Mouse (Mus musculus) ES-Bruce4 (cell line): ENCODE measurements at regions not wholly inside any gene's neighbourhood (a gene's known extent, or its start where the extent isn't known, plus 50 kb on each side); places are given as distances from the start of the nearest gene placed in this dataset.

Experiments used
- H3K27ac ChIP-seq: 2 replicates; pipeline ENCODE4 v1.5.1; 2012; ENCODE audit warnings: low read length, inconsistent platforms; ENCODE audit not compliant: insufficient read depth
- H3K27me3 ChIP-seq: 2 replicates; pipeline ENCODE4 v1.6.1; 2012; ENCODE audit warnings: mild to moderate bottlenecking, low read length, inconsistent platforms; ENCODE audit not compliant: control insufficient read depth, poor library complexity, insufficient read depth, severe bottlenecking
- H3K36me3 ChIP-seq: 2 replicates; pipeline ENCODE4 v1.6.1; 2012; ENCODE audit warnings: inconsistent platforms, mild to moderate bottlenecking, low read length, moderate library complexity; ENCODE audit not compliant: control insufficient read depth, poor library complexity, insufficient read depth, severe bottlenecking
- H3K4me1 ChIP-seq: one replicate; pipeline ENCODE4 v1.8.1; 2011; ENCODE audit warnings: low read length; ENCODE audit not compliant: control insufficient read depth, insufficient read depth
- H3K4me3 ChIP-seq: 2 replicates; pipeline ENCODE4 v1.5.1; 2011; ENCODE audit warnings: low read depth, mild to moderate bottlenecking, low read length
- H3K9ac ChIP-seq: 2 replicates; pipeline ENCODE4 v1.6.1; 2012; ENCODE audit warnings: low read depth, mild to moderate bottlenecking, inconsistent platforms; ENCODE audit not compliant: poor library complexity, severe bottlenecking
- H3K9me3 ChIP-seq: replicated peaks from 2 replicates; pipeline ENCODE4 v1.6.1; 2012; ENCODE audit warnings: mild to moderate bottlenecking, low read length, inconsistent platforms; ENCODE audit not compliant: control insufficient read depth, poor library complexity, insufficient read depth, severe bottlenecking
- CTCF ChIP-seq: IDR thresholded peaks from one replicate; pipeline ENCODE4 v1.8.1; 2011; ENCODE audit warnings: low read depth, low read length
- EP300 ChIP-seq: IDR thresholded peaks from 2 replicates; pipeline ENCODE4 v1.6.1; 2011; ENCODE audit warnings: low read depth, low read length; ENCODE audit not compliant: insufficient read depth
- POLR2A ChIP-seq: IDR thresholded peaks from one replicate; pipeline ENCODE4 v1.8.1; 2011; ENCODE audit warnings: low read length; ENCODE audit not compliant: insufficient read depth

DNA sequence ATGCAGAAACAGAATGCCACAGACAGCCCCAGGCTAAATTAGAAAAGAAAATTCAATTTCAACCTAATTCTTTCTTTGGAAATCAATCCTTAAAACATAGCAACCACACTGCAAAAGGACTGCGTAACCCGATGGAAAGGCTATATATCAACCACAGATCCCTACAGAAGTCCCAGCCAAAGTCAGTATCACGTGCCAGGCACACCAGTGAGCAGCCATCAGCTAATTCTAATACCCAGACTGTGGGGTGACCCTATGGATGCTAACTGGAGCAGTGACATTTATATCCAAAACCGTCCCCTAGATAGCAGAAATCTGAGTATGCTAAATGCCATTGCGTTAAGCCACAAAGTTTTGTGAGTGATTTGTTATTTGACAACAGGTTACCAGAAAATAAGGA is 286.5 kb upstream of the N6amt1 start:
- Histone ChIP-seq H3K4me3 (no peak overlapping the region), H3K4me1 (no peaks in the 10 kb centered on the region), H3K9me3 (no peaks in the 10 kb centered on the region), H3K27me3 (no peaks in the 10 kb centered on the region), H3K36me3 (no peaks in the 10 kb centered on the region), H3K9ac (no peak overlapping the region), H3K27ac (no peak overlapping the region)
- TF ChIP-seq CTCF (no peak), POLR2A (no peak), EP300 (no peak)

DNA sequence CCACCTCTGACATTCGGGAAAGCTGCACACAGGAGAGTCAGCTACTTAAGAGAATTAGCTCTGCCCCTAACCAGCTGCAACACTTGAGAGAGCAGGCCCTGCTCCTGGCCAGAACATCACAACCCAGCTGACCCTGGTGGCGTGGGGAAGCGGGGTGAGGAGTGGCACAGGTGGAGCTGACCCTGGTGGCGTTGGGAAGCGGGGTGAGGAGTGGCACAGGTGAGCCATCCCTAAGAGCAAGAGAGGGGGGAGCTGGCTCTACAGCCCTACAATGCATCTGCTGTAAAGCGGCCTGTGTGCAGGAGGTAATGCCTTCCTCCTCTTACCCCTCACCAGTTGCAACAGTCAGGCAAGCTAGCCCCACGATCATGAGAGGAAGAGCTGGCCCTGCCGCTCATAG is 293.5 kb upstream of the N6amt1 start:
- Histone ChIP-seq H3K36me3 (no peaks in the 10 kb centered on the region), H3K27me3 (no peaks in the 10 kb centered on the region), H3K4me1 (no peaks in the 10 kb centered on the region), H3K27ac (no peak overlapping the region), H3K4me3 (no peak overlapping the region), H3K9me3 (no peaks in the 10 kb centered on the region), H3K9ac (no peak overlapping the region)
- TF ChIP-seq POLR2A (no peak), EP300 (no peak), CTCF (no peak)

DNA sequence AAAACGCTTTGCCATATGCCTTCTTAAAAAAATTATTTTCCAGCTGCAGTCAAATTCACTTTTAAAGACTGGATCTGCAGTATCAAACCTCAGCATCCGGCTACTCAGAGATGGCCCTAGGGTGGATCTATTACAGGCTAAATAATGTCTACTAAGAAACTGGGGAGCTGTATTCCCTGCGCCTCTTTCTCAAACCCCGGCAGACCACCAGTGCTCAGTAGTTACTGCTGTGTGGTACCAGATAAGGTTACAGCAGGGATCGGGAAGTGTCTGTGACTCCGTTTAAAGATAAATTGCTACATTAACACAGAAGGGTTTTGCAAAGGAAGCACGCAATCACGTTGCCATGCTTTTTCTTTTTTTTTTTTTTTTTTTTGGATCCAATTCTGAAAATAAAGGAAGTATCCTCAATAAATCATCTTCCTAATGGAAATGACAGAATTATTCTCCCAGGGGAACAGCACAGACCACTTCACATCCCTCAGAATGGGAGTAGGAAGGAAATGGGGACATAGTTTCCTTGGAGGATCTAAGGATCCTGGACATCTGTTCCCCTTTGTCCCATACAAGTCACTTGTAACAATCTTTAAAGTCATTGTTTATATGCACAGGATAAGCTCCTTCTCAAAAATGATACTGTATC is 304.1 kb upstream of the N6amt1 start:
- H3K9ac ChIP-seq = no peak overlapping the region
- H3K27ac ChIP-seq = no peak overlapping the region
- TF ChIP-seq CTCF = no peak
- TF ChIP-seq EP300 = no peak
- TF ChIP-seq POLR2A = no peak
- no peaks in the 10 kb centered on the region for H3K27me3 ChIP-seq
- no peaks in the 10 kb centered on the region for H3K9me3 ChIP-seq
- no peaks in the 10 kb centered on the region for H3K4me1 ChIP-seq
- no peak overlapping the region for H3K4me3 ChIP-seq
- H3K36me3 ChIP-seq = no peaks in the 10 kb centered on the region

DNA sequence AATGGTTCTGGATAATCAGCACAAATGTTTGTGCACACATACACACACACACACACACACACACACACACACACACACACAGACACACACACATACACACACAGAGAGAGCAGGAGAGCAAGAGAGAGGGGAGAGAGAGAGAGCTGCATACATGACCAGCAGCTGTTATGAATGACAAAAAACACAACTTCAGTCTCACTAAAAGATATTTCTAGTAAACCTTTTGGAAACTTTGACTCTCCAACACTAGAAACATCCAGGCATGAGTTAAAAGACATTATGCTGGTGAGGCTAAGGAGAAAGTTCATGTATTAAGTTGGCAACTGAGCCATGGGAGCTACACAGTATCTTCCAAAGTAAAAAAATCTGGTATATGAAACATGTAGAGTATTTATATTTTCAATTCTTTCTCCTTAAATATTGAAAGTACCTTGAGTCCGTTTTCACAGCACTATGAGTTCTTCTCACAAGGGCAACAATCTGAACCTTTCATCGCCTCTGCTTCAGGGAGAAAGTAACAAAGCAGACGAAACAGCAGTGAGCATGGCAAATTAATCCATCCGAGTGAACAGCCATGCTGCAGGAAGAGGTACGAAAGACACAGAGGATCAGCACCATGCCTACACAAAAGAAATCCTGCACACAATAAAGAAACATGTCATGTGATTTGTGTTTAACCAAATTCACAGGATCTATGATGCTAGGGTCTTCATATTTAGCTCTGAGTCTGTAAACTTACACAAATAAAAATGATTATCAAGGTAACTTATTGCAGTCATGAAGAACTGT is 309.0 kb upstream of the N6amt1 start:
- Histone ChIP-seq H3K9me3 (no peaks in the 10 kb centered on the region), H3K27ac (no peak overlapping the region), H3K27me3 (no peaks in the 10 kb centered on the region), H3K36me3 (no peaks in the 10 kb centered on the region), H3K4me3 (no peak overlapping the region), H3K9ac (no peak overlapping the region), H3K4me1 (no peaks in the 10 kb centered on the region)
- TF ChIP-seq EP300 = no peak
- TF ChIP-seq CTCF = no peak
- no peak for TF ChIP-seq POLR2A

DNA sequence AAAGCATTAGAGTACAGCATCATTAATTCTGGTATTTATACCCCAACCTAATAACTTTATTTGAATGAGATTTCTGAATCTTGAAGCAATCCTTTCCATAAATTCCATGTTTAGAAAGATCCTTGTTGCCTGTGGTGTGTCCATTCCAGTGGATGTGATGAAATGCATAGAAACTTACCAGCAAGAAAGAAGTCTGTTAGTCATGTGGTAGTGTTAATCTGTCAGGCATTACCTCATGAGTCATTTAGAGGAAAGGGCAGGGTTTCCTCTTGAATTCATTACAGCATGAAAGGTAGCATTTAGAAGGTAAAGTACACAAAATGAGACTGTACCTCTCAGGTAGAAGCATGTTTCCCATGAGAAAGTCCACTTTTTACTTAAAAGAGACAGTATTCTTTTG is 310.3 kb upstream of the N6amt1 start:
- no peaks in the 10 kb centered on the region for H3K4me1 ChIP-seq
- H3K9ac ChIP-seq = no peak overlapping the region
- no peaks in the 10 kb centered on the region for H3K9me3 ChIP-seq
- no peak for TF ChIP-seq EP300
- TF ChIP-seq CTCF = no peak
- TF ChIP-seq POLR2A = no peak
- H3K4me3 ChIP-seq = no peak overlapping the region
- H3K36me3 ChIP-seq = no peaks in the 10 kb centered on the region
- no peak overlapping the region for H3K27ac ChIP-seq
- H3K27me3 ChIP-seq = no peaks in the 10 kb centered on the region

DNA sequence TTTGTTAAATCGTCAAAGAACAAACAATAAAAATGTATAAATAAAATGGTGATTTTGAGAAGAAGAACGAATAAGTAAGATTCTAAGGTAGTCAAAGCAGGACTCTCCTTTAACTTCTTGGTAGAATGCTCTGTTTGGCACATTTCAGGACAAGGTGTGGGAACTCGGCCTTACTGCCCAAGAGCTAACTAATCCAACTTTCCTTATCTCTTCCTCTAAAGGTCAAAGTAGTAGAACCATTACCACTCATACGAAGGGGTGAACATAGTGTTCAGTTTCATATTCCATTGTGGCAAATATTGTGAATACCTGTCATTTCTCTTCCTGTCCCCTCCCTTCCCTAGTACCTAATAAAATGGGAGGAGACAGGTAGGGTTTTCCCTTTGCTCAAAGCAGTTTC is 313.6 kb upstream of the N6amt1 start:
- no peaks in the 10 kb centered on the region for H3K4me1 ChIP-seq
- H3K9ac ChIP-seq = no peak overlapping the region
- no peaks in the 10 kb centered on the region for H3K27me3 ChIP-seq
- H3K36me3 ChIP-seq = no peaks in the 10 kb centered on the region
- H3K4me3 ChIP-seq = no peak overlapping the region
- no peak for TF ChIP-seq POLR2A
- TF ChIP-seq CTCF = no peak
- TF ChIP-seq EP300 = no peak
- no peak overlapping the region for H3K27ac ChIP-seq
- H3K9me3 ChIP-seq = no peaks in the 10 kb centered on the region
